Mouse (Mus musculus) spleen, postnatal 4 days (tissue): ENCODE measurements around the gene Adgrb2.

Source experiments
- DNase-seq, 2 experiments: peaks; one replicate each; pipeline ENCODE4 v3.0.0; 2022; ENCODE audit warnings: low spot score in 2 of 2

Adgrb2 gene

GRCm38 (mm10) chr4:129984421-129985061 lies at the start of gene Adgrb2:
Adgrb2 (plus strand) TSS chr4:129984870.
- no peak for DNase-seq

- DNase-seq = no peak
Observed at GRCm38 (mm10) chr4:129951359-129951821, 33.3 kb upstream of the Adgrb2 start.

- no peak for DNase-seq
Observed at GRCm38 (mm10) chr4:129952241-129952810, 32.3 kb upstream of the Adgrb2 start.

GRCm38 (mm10) chr4:129954527-129954926 lies 30.1 kb upstream of the Adgrb2 start:
- DNase-seq = no peak

- no peak for DNase-seq
Observed at GRCm38 (mm10) chr4:129960180-129960944, 24.3 kb upstream of the Adgrb2 start.

- DNase-seq = no peak
Observed at GRCm38 (mm10) chr4:129965294-129965693, 19.4 kb upstream of the Adgrb2 start.

- no peak for DNase-seq
Observed at GRCm38 (mm10) chr4:129966201-129966600, 18.5 kb upstream of the Adgrb2 start.

- no peak for DNase-seq
Observed at GRCm38 (mm10) chr4:129967024-129968014, 17.4 kb upstream of the Adgrb2 start.

GRCm38 (mm10) chr4:129970168-129970567 lies 14.5 kb upstream of the Adgrb2 start:
- no peak for DNase-seq

- no peak for DNase-seq
Observed at GRCm38 (mm10) chr4:129970861-129971260, 13.8 kb upstream of the Adgrb2 start.

GRCm38 (mm10) chr4:129971989-129972388 lies 12.7 kb upstream of the Adgrb2 start:
- DNase-seq = no peak

GRCm38 (mm10) chr4:129974285-129974684 lies 10.4 kb upstream of the Adgrb2 start:
- no peak for DNase-seq

GRCm38 (mm10) chr4:129977256-129977655 lies 7.4 kb upstream of the Adgrb2 start:
- DNase-seq = no peak

GRCm38 (mm10) chr4:129978227-129978626 lies 6.4 kb upstream of the Adgrb2 start:
- DNase-seq = no peak

- DNase-seq = no peak
Observed at GRCm38 (mm10) chr4:129978930-129979329, 5.7 kb upstream of the Adgrb2 start.

GRCm38 (mm10) chr4:129981657-129982056 lies 3.0 kb upstream of the Adgrb2 start:
- no peak for DNase-seq

GRCm38 (mm10) chr4:129983046-129983445 lies 1.6 kb upstream of the Adgrb2 start:
- DNase-seq = no peak

GRCm38 (mm10) chr4:129983764-129984420 lies 778 bp upstream of the Adgrb2 start:
- peak in 1 of 2 experiments; percentile 71 for DNase-seq

GRCm38 (mm10) chr4:129985161-129985670 lies 546 bp downstream of the Adgrb2 start:
- peak in 1 of 2 experiments; percentile 63 for DNase-seq

GRCm38 (mm10) chr4:129985671-129986441 lies 1.2 kb downstream of the Adgrb2 start:
- peak; percentile 31 to 79 for DNase-seq
